Mouse (Mus musculus) fat pad, adult 2 months (tissue): ENCODE results near the gene Tapbp.
"Not testable (repeated sequence)": the region's sequence is repeated elsewhere in the genome, so short reads cannot be mapped to it uniquely, and the experiment has no call there.

Experiments
- DNase-seq: peaks from one replicate; pipeline ENCODE4 v3.0.0-alpha.2; 2011; ENCODE audit warnings: low read depth, low spot score; ENCODE audit errors: extremely low read depth

Tapbp gene

GRCm38 (mm10) chr17:33915671-33916250 lies at the start of gene Tapbp, which contains the start of gene Zbtb22:
Gene Tapbp, plus strand, starts transcription at chr17:33915899.
Gene Zbtb22, plus strand, starts transcription at chr17:33915904.
- DNase-seq, result peak; percentile 89

- DNase-seq, result not testable (repeated sequence)
Measured at GRCm38 (mm10) chr17:33873537-33873936, 42.2 kb upstream of the Tapbp start, which contains the start of gene Gm7029. Gene Gm7029, plus strand, starts transcription at chr17:33873837.

GRCm38 (mm10) chr17:33874411-33874810 lies 41.3 kb upstream of the Tapbp start:
- no peak for DNase-seq

DNA sequence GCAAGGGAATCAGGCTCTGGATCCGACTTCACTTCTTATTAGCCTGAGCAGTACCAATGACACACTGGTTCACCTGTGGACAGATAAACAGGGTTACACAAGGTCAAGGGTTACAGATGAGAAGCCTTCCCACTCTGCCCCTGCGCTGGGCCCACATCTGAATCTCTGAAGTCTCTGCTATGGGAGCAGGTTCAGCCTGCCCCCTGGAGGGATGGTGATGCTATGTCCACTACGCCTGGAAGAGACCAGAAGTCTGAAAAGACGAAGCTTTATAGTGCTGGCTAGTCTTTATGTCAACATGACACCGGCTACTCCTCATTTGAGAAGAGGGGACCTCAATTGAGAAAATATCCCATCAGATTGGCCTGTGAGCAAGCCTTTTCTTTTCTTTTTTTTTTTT lies 39.9 kb upstream of the Tapbp start:
- not testable (repeated sequence) for DNase-seq

DNA sequence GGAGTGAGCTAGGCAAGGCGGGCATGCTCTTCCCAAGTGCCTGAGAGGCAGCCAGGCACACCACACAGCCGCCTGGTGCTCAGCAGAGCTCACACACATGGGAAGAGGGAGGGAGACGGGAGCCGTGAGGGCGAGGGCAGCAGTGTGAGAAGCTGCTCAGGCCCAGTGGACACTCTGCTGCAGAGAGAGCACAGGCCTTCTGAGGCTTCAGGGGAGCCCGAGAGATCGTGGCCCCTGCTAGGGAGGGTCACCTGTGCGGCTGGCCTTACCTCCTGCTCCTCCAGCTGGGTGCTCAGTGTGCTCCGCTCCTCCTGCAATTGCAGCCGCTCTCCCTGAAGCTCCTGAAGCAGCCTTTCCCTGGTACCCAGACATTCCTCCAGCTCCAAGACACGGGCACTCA lies 31.4 kb upstream of the Tapbp start:
- DNase-seq, result not testable (repeated sequence)

GRCm38 (mm10) chr17:33887802-33888201 lies 27.9 kb upstream of the Tapbp start:
- DNase-seq, result not testable (repeated sequence)

- DNase-seq, result not testable (repeated sequence)
Measured at GRCm38 (mm10) chr17:33888230-33888629, 27.5 kb upstream of the Tapbp start.

- DNase-seq, result not testable (repeated sequence)
Measured at GRCm38 (mm10) chr17:33889941-33890532, 25.7 kb upstream of the Tapbp start.

DNA sequence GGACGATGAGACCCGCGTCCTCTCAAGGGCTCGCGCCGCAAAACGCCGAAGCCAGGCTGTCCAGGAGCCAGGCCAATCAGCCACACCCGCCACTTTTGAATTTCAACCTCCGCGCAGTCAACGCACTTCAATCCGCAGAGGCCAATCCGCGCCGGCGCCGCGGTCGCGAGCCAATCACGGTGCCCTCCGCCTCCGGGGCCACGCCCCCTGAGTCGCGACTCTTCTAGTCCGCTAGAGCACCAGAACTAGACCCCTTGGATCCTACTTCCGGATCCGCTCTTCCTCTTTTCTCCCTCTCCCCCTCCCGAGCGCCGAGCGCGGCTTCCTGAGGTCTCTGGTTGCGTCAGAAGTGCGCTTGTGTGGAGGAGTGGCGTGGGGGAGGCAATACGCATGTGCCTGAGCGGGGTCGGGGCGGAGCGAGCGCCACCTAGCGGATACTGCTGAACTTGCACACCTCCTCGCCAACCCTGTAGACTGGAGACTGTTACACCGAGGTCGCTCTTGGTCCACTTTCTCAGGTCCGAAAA lies 25.1 kb upstream of the Tapbp start, which contains the start of gene Kifc1:
Gene Kifc1 (minus strand): TSS at position 129 of the 527 bp plus-strand sequence.
- peak; percentile 82 for DNase-seq

DNA sequence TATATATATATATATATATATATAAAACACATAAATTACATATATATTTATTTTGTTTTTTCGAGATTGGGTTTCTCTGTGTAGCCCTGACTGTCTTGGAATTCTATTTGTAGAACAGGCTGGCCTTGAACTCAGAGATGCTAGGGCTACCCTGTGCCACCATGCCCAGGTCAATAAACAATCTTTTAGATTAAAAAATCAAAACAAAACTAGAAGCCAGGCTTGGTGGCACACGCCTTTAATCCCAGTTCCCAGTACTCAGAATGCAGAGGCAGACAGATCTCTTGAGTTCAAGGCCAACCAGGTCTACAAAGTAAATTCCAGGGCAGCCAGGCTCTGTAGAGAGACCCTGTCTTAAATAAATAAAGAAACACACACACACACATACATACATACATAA lies 24.3 kb upstream of the Tapbp start:
- DNase-seq, result no peak

- not testable (repeated sequence) for DNase-seq
Measured at GRCm38 (mm10) chr17:33891892-33892291, 23.8 kb upstream of the Tapbp start.

- no peak for DNase-seq
Measured at GRCm38 (mm10) chr17:33892429-33892828, 23.3 kb upstream of the Tapbp start.

GRCm38 (mm10) chr17:33893011-33893410 lies 22.7 kb upstream of the Tapbp start:
- DNase-seq, result not testable (repeated sequence)

- no peak for DNase-seq
Measured at GRCm38 (mm10) chr17:33897114-33897794, 18.4 kb upstream of the Tapbp start.

- DNase-seq, result not testable (repeated sequence)
Measured at GRCm38 (mm10) chr17:33898193-33898592, 17.5 kb upstream of the Tapbp start.

GRCm38 (mm10) chr17:33899642-33900041 lies 16.1 kb upstream of the Tapbp start:
- DNase-seq, result no peak

DNA sequence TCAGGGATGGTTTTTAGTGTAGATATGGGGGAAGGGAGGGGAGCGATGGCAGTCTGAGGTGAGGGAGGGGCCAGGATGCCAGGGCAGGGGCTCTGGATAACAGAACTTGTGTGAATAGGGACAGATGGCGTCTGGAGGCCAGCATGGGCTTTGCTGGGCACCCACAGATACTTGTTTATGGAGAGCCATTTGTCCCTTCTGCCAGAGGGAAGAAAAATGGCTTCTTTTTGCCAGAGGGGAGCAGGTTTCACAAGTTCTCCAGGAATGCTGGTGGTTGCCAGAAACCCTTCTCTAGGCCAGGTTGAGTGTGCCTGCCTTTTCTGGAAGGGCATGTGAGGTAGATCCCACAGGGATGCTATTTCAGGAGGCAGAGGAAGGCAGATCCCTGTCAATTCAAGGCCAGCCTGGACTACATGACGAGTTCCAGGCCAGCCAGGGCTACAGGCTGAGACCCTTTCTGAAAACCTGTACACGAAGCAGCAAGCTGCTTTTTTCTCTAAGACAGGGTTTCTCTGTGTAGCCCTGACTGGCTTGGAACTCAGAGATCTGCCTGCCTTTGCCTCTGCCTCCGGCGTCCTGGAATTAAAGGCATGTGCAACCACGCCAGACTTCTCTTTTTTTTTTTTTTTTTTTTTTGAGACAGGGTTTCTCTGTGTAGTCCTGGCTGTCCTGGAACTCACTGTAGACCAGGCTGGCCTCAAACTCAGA lies 15.3 kb upstream of the Tapbp start:
- no peak for DNase-seq

- DNase-seq, result no peak
Measured at GRCm38 (mm10) chr17:33900989-33901314, 14.7 kb upstream of the Tapbp start.

GRCm38 (mm10) chr17:33901653-33902052 lies 14.0 kb upstream of the Tapbp start:
- DNase-seq, result no peak

- no peak for DNase-seq
Measured at GRCm38 (mm10) chr17:33902079-33902478, 13.6 kb upstream of the Tapbp start.

- no peak for DNase-seq
Measured at GRCm38 (mm10) chr17:33902491-33902890, 13.2 kb upstream of the Tapbp start.
